Mouse (Mus musculus) limb, embryonic 14.5 days (tissue): ENCODE measurements around the gene Fut7. TPM values are rescaled to one million over a fixed set of nuclear protein-coding genes. Genes with fewer than 3 reads are reported as not detected.

Experiments used
- ATAC-seq: fragments of 200-750 bp; cut with Nextera tagmentation; 2 replicates; pipeline ENCODE4 v1.8.0; 2017; ENCODE audit warnings: low read depth, moderate number of reproducible peaks, moderate TSS enrichment; ENCODE audit not compliant: low FRiP score
- DNase-seq: peaks from one replicate; pipeline ENCODE4 v3.0.0-alpha.2; 2015; ENCODE audit warnings: low spot score
- H3K27ac ChIP-seq: fragments of 300-500 bp; sonication (generic); replicated peaks from 2 replicates; pipeline ENCODE4 v1.5.1; 2014; ENCODE audit warnings: low read depth, mild to moderate bottlenecking, low read length, moderate library complexity, mixed read lengths
- H3K27me3 ChIP-seq: fragments of 300-500 bp; sonication (generic); 2 replicates; pipeline ENCODE4 v1.6.1; 2014; ENCODE audit warnings: low read length, mixed read lengths; ENCODE audit not compliant: control insufficient read depth, insufficient read depth
- H3K36me3 ChIP-seq: fragments of 300-500 bp; sonication (generic); 2 replicates; pipeline ENCODE4 v1.6.1; 2014; ENCODE audit warnings: mild to moderate bottlenecking, low read length, moderate library complexity, mixed read lengths; ENCODE audit not compliant: control insufficient read depth, insufficient read depth
- H3K4me1 ChIP-seq: fragments of 300-500 bp; sonication (generic); 2 replicates; pipeline ENCODE4 v1.6.1; 2014; ENCODE audit warnings: antibody characterized with exemption, low read length, mixed read lengths; ENCODE audit not compliant: control insufficient read depth, insufficient read depth
- H3K4me2 ChIP-seq: fragments of 300-500 bp; sonication (generic); replicated peaks from 2 replicates; pipeline ENCODE4 v1.6.1; 2014; ENCODE audit warnings: low read depth, mild to moderate bottlenecking, low read length, moderate library complexity; ENCODE audit not compliant: severe bottlenecking
- H3K4me3 ChIP-seq: fragments of 300-500 bp; sonication (generic); replicated peaks from 2 replicates; pipeline ENCODE4 v1.5.1; 2014; ENCODE audit warnings: low read length
- H3K9ac ChIP-seq: fragments of 300-500 bp; sonication (generic); 2 replicates; pipeline ENCODE4 v1.6.1; 2014; ENCODE audit warnings: mild to moderate bottlenecking, low read depth, low read length, moderate library complexity; ENCODE audit not compliant: severe bottlenecking
- H3K9me3 ChIP-seq: fragments of 300-500 bp; sonication (generic); 2 replicates; pipeline ENCODE4 v1.6.1; 2016; ENCODE audit warnings: low read length; ENCODE audit not compliant: control insufficient read depth
- POLR2A ChIP-seq: fragments of 200-500 bp; IDR thresholded peaks from 2 replicates; pipeline ENCODE4 v1.8.0; 2012; ENCODE audit warnings: inconsistent platforms, mild to moderate bottlenecking, moderate library complexity, borderline replicate concordance; ENCODE audit not compliant: insufficient read depth, insufficient read length; ENCODE audit errors: extremely low read depth
- WGBS: fragments of 180-500 bp; shearing (Covaris S2); extraction: QIAGEN DNeasy Blood & Tissue Kit; methylation state at CpG from one replicate; pipeline ENCODE4 v1.1.7; 2014; 5-methylcytosine and 5-hydroxymethylcytosine counted together
- polyA plus RNA-seq, 2 experiments: library from polyadenylated mRNA; depleted of rRNA in 1 of 2; stranded (reverse) in 1 of 2; unstranded in 1 of 2; fragments of >200 nt; fragmentation: Nextera tagmentation in 1 of 2; extraction: Ambion mirVana in 1 of 2; gene quantifications; 2 replicates each; pipeline versions ENCODE4 v1.2.1 to v1.2.3; 2012 to 2014

Gene Fut7
- polyA plus RNA-seq (2012; rRNA removed) (0.05 and 0.11 TPM in 2 replicates), polyA plus RNA-seq (2014; fragmentation: Nextera tagmentation; extraction: Ambion mirVana) (not detected in 2 replicates)

DNA sequence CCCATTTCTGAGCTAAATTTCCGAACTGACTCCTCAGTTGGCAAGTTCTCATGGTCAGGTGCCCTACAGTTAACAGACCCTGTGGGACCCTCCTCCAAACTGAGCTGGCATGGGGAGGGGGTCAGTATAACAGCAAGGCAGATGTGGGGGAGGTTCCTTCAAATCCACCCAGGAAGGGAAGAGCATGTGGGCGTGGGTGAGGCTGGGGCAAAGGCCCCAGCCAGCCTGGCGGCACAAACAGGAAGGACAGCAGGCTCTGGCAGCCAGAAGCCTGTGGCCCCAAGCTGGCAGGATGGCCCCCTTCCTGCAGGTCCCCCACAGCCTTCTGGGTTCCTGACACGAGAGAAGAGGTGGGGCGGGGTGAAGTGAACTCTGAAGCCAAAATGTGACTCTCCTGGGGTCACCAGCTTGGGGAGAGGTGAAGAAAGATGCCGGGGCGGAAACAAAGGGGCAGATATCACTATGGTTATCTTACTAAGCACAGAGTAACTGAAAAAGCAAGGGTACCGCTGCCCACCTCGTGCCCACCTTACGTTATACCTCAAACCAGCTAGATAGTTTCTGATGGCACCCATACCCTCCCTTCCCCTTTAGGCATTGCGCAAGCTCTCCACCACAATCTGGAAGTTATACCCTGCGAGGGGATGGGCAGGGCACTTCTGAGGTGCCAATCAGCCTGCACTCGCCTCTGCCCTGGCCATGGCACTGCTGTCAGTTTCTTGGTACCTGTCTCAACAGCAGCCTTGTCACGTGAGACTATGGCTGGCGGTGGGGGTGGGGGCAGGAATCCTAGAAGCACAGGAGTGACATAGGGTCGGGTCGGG, at the start of gene Fut7:
Gene Fut7 (plus strand): TSS at position 681 of the 824 bp plus-strand sequence.
- H3K27me3 ChIP-seq: no peaks in the 10 kb centered on the region
- H3K36me3 ChIP-seq: no peaks in the 10 kb centered on the region
- H3K9me3 ChIP-seq: no peaks in the 10 kb centered on the region
- no peak for TF ChIP-seq POLR2A
- H3K4me1 ChIP-seq: no peaks in the 10 kb centered on the region
- H3K27ac ChIP-seq: no peak within 1 kb of the TSS
- no peak within 1 kb of the TSS for H3K4me3 ChIP-seq
- DNase-seq (no peak), ATAC-seq (no peak)
- 53% methylated on average over 17 of the region's 17 CpGs for WGBS
- no peak within 1 kb of the TSS for H3K4me2 ChIP-seq
- H3K9ac ChIP-seq: no peak within 1 kb of the TSS

DNA sequence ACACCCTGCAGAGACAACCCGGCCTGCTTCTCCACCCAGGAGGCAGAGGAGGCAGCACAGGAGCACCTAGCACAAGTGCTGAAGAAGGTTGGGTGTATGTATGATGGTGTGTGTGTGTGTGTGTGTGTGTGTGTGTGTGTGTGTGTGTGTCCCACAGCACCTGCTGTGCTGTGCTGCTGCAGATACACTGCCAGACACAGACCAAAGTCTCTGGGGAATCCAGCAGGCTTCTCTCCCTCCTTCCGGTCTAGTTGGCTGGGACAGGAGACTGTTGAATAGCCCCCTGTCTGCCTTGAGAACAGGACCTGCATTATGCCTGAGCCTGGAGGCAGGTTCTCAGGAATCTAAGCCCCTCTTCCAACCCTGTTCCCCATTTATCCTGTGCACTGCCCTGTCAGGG, 49.6 kb upstream of the Fut7 start:
- Histone ChIP-seq H3K4me3 (peak overlapping the region; percentile 70), H3K27ac (no peak overlapping the region), H3K36me3 (peaks cover 23% of the 10 kb centered on the region), H3K4me1 (peaks cover 21% of the 10 kb centered on the region), H3K9me3 (no peaks in the 10 kb centered on the region), H3K4me2 (peak overlapping the region; percentile 96), H3K27me3 (no peaks in the 10 kb centered on the region), H3K9ac (peak overlapping the region; percentile 54)
- ATAC-seq: no peak
- DNase-seq: no peak
- TF ChIP-seq POLR2A: no peak
- 13% methylated on average over 2 of the region's 2 CpGs for WGBS

GRCm38 (mm10) chr2:25376589-25376988, 46.5 kb upstream of the Fut7 start:
- TF ChIP-seq POLR2A: no peak

DNA sequence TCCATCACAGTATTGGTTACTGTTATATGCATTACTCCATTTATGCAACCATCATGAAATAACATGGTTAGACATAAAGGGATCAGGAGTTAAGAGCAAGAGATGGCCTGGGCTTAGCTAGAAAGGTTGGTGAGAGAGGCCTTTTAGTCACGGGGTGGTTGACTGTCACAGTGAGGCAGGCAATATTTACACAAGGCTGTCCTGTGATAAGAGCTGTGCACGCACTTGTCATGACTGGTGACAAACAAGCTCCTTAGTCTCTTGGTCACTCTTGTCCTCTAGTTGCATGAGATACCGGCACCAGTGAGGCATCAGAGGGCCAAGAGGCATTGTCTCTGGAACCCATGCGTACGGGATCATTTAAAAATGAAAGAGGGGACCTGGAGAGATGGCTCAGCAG, 38.6 kb upstream of the Fut7 start:
- H3K27ac ChIP-seq: no peak overlapping the region
- no peaks in the 10 kb centered on the region for H3K4me1 ChIP-seq
- no peak for ATAC-seq
- H3K4me3 ChIP-seq: no peak overlapping the region
- TF ChIP-seq POLR2A: no peak
- 86% methylated on average over 5 of the region's 5 CpGs for WGBS
- H3K27me3 ChIP-seq: no peaks in the 10 kb centered on the region
- no peaks in the 10 kb centered on the region for H3K9me3 ChIP-seq
- no peak overlapping the region for H3K4me2 ChIP-seq
- DNase-seq: no peak
- no peak overlapping the region for H3K9ac ChIP-seq
- H3K36me3 ChIP-seq: no peaks in the 10 kb centered on the region

More at GRCm38 (mm10) chr2:25376589-25376988, 46.5 kb upstream of the Fut7 start:
- ATAC-seq: no peak
- peaks cover 23% of the 10 kb centered on the region for H3K36me3 ChIP-seq
- H3K9me3 ChIP-seq: no peaks in the 10 kb centered on the region
- WGBS: 68% methylated on average over 4 of the region's 4 CpGs
- H3K4me1 ChIP-seq: peaks cover 20% of the 10 kb centered on the region
- H3K27ac ChIP-seq: no peak overlapping the region
- H3K4me3 ChIP-seq: no peak overlapping the region
- no peak overlapping the region for H3K9ac ChIP-seq
- no peak overlapping the region for H3K4me2 ChIP-seq
- DNase-seq: peak; percentile 58
- no peaks in the 10 kb centered on the region for H3K27me3 ChIP-seq

DNA sequence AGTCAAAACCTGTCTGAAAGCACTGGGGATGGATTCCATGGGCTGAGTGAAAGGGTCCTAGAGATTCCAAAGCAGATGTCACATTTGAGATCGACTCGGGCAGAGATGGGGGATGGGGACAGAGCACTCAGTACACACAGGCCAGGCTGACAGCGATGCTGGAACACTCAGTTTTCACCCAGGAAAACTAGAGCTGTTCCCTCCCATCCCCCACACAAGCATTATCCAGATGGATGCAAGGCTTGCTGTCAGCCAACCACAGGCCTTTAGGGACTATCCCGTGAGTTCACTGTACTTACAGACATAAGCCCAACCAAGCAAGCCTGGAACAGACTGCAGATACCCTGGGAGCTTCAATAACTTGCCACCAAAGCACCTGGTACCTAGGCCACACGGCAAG, 31.8 kb upstream of the Fut7 start:
- no peak for DNase-seq

More for the DNA sequence above, 31.8 kb upstream of the Fut7 start:
- peaks cover 18% of the 10 kb centered on the region for H3K27me3 ChIP-seq
- no peak overlapping the region for H3K4me2 ChIP-seq
- H3K9ac ChIP-seq: no peak overlapping the region
- no peak overlapping the region for H3K27ac ChIP-seq
- no peak for ATAC-seq
- WGBS: 64% methylated on average over 5 of the region's 5 CpGs
- H3K36me3 ChIP-seq: no peaks in the 10 kb centered on the region
- no peak for TF ChIP-seq POLR2A
- 0 out of 2 replicates have a peak, but pooled peaks cover 7% of the 10 kb centered on the region for H3K4me1 ChIP-seq
- H3K4me3 ChIP-seq: no peak overlapping the region
- no peaks in the 10 kb centered on the region for H3K9me3 ChIP-seq
